Mouse (Mus musculus) forebrain, embryonic 14.5 days (tissue): ENCODE results near the gene Prep. TPM values are rescaled to one million over a fixed set of nuclear protein-coding genes. Genes with fewer than 3 reads are reported as not detected.
"Not testable (repeated sequence)": the region's sequence is repeated elsewhere in the genome, so short reads cannot be mapped to it uniquely, and the experiment has no call there.

Experiments used
- ATAC-seq: fragments of 200-750 bp; cut with Nextera tagmentation; 2 replicates; pipeline ENCODE4 v1.8.0; 2017; ENCODE audit warnings: mild to moderate bottlenecking, moderate library complexity
- DNase-seq: peaks from one replicate; pipeline ENCODE4 v3.0.0-alpha.2; 2015; ENCODE audit warnings: low spot score
- H3K27ac ChIP-seq: fragments of 300-500 bp; sonication (generic); 2 replicates; pipeline ENCODE4 v1.5.1; 2014; ENCODE audit warnings: low read depth, mild to moderate bottlenecking, control low read depth, low read length, moderate library complexity
- H3K27me3 ChIP-seq: fragments of 300-500 bp; sonication (generic); replicated peaks from 2 replicates; pipeline ENCODE4 v1.6.1; 2014; ENCODE audit warnings: low read length, control low read depth, mixed read lengths; ENCODE audit not compliant: control insufficient read depth, insufficient read depth
- H3K36me3 ChIP-seq: fragments of 300-500 bp; sonication (generic); 2 replicates; pipeline ENCODE4 v1.6.1; 2014; ENCODE audit warnings: low read length, control low read depth; ENCODE audit not compliant: control insufficient read depth, insufficient read depth
- H3K4me1 ChIP-seq: fragments of 300-500 bp; sonication (generic); 2 replicates; pipeline ENCODE4 v1.6.1; 2014; ENCODE audit warnings: antibody characterized with exemption, low read length, control low read depth; ENCODE audit not compliant: control insufficient read depth, insufficient read depth
- H3K4me2 ChIP-seq: fragments of 300-500 bp; sonication (generic); 2 replicates; pipeline ENCODE4 v1.6.1; 2014; ENCODE audit warnings: mild to moderate bottlenecking, control low read depth, low read length
- H3K4me3 ChIP-seq: fragments of 300-500 bp; sonication (generic); 2 replicates; pipeline ENCODE4 v1.5.1; 2014; ENCODE audit warnings: low read depth, low read length, control low read depth
- H3K9ac ChIP-seq: fragments of 300-500 bp; sonication (generic); 2 replicates; pipeline ENCODE4 v1.6.1; 2014; ENCODE audit warnings: mild to moderate bottlenecking, low read length, control low read depth, moderate library complexity
- H3K9me3 ChIP-seq: fragments of 300-500 bp; sonication (generic); replicated peaks from 2 replicates; pipeline ENCODE4 v1.6.1; 2016; ENCODE audit warnings: low read length, control low read depth, mixed read lengths; ENCODE audit not compliant: control insufficient read depth
- WGBS: fragments of 180-500 bp; shearing (Covaris S2); extraction: QIAGEN DNeasy Blood & Tissue Kit; methylation state at CpG from one replicate; pipeline ENCODE4 v1.1.7; 2014; 5-methylcytosine and 5-hydroxymethylcytosine counted together
- polyA plus RNA-seq: library from polyadenylated mRNA; unstranded; fragments of >200 nt; fragmentation: Nextera tagmentation; extraction: Ambion mirVana; gene quantifications from 2 replicates; pipeline ENCODE4 v1.2.1, GENCODE M21; 2014

Gene Prep
- polyA plus RNA-seq, 1 experiment from 2014 or later: 14.2 TPM

DNA sequence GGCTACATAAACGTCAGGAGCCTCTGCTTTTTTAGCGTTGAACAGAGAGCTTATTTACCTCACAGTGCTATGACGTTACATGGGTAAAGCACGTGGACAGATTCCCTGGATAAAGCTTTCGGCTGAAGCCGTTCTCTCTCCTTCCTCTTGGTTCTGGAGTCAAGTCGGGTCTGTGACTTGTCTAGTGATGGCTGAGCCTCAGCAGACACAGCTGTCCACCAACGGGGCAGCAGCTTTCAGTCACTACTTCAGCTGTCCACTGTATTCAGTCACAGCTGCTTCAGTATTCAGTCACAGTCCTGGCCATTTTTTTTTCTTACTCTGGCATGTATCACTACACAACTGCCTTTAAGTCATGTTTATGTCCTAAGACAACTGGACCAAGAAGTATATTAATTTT is 106.9 kb downstream of the Prep start:
- no peak overlapping the region for H3K9ac ChIP-seq
- no peaks in the 10 kb centered on the region for H3K4me1 ChIP-seq
- ATAC-seq (no peak), DNase-seq (no peak)
- no peaks in the 10 kb centered on the region for H3K9me3 ChIP-seq
- H3K4me3 ChIP-seq: no peak overlapping the region
- H3K27me3 ChIP-seq: no peaks in the 10 kb centered on the region
- no peak overlapping the region for H3K4me2 ChIP-seq
- H3K27ac ChIP-seq: no peak overlapping the region
- 87% methylated on average over 8 of the region's 8 CpGs for WGBS
- no peaks in the 10 kb centered on the region for H3K36me3 ChIP-seq

DNA sequence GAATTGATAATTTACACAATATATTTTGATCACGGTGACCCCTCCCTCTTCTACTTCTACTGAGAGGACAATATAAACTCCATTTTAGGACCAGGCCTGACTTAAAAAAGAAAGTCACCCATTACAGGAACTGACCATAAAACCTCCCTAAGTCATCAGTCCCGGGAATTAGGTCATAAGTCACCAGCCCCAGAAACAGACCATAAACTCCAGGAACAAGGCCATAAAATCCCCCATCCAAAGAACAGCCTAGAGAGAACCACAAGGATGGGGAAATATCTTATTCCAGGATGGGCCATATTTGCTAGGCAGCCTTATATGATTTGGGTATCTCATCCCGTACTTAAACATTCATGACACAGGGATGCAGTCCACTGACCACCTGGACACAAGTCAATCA is 107.3 kb downstream of the Prep start:
- no peak overlapping the region for H3K4me2 ChIP-seq
- 95% methylated on average over 3 of the region's 3 CpGs for WGBS
- ATAC-seq (no peak), DNase-seq (no peak)
- H3K4me1 ChIP-seq: no peaks in the 10 kb centered on the region
- no peaks in the 10 kb centered on the region for H3K9me3 ChIP-seq
- no peak overlapping the region for H3K27ac ChIP-seq
- H3K36me3 ChIP-seq: no peaks in the 10 kb centered on the region
- H3K4me3 ChIP-seq: no peak overlapping the region
- H3K9ac ChIP-seq: no peak overlapping the region
- no peaks in the 10 kb centered on the region for H3K27me3 ChIP-seq

DNA sequence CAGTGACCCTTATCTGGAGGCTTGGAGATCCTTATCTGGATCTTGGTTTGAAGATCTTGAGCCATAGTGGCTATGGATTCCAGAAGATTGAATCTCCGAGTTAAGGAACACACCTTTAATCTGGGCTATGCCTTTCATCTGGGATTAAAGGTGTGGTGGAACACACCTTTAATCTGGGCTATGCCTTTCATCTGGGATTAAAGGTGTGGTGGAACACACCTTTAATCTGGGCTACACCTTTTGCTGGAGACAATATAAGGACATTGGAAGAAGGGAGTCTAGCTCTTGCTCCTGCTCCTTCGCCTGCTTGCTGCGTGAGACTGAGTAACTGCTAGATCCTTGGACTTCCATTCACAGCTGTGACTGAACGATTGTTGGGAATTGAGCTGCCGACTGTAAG is 110.8 kb downstream of the Prep start, which contains the start of gene Popdc3:
TSS of gene Popdc3 (plus strand) at position 301 of the 400 bp plus-strand sequence.
- not testable (repeated sequence) for H3K4me3 ChIP-seq
- WGBS: no CpG with 5 or more reads among the region's 5 CpGs

DNA sequence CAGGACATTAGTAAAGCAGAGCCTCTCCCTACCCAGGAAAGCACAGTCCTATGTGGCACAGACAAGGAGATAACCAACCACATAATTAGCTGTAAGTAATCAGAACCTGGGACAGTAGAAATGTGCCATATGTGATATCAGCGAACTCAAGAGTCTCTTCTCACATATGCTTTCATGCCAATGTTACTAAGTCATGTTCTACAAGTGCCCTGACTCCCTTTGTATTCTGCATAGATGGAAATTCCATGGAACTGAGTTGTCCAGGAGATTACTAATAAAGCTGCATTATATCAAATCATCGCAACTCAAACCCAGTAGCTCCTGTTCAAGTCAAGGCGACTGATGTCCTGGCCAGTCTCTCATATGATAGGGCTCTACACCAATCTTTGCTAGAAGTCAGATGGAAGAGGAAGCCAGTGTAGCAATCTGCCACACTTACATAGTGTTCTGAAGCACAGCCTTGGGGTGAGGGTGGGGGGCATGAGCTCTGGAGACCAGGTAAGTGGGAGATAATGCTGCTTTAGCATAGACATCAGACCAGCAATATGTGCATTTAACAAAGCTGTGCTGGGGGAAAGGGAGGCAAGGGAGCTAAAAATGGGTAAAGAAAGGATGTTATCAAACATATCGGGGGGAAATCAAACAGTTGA is 113.8 kb downstream of the Prep start:
- no peak overlapping the region for H3K4me3 ChIP-seq
- no peaks in the 10 kb centered on the region for H3K4me1 ChIP-seq
- H3K27ac ChIP-seq: no peak overlapping the region
- ATAC-seq (no peak), DNase-seq (no peak)
- whole genome bisulfite sequencing: 95% methylated on average over 4 of the region's 4 CpGs
- no peaks in the 10 kb centered on the region for H3K27me3 ChIP-seq
- H3K9me3 ChIP-seq: no peaks in the 10 kb centered on the region
- H3K36me3 ChIP-seq: no peaks in the 10 kb centered on the region
- H3K9ac ChIP-seq: no peak overlapping the region
- H3K4me2 ChIP-seq: no peak overlapping the region

More for the DNA sequence above, 110.8 kb downstream of the Prep start, which contains the start of gene Popdc3:
- not testable (repeated sequence) for H3K4me2 ChIP-seq, H3K9ac ChIP-seq, H3K27me3 ChIP-seq, H3K27ac ChIP-seq, H3K9me3 ChIP-seq, H3K36me3 ChIP-seq, ATAC-seq, DNase-seq, H3K4me1 ChIP-seq

DNA sequence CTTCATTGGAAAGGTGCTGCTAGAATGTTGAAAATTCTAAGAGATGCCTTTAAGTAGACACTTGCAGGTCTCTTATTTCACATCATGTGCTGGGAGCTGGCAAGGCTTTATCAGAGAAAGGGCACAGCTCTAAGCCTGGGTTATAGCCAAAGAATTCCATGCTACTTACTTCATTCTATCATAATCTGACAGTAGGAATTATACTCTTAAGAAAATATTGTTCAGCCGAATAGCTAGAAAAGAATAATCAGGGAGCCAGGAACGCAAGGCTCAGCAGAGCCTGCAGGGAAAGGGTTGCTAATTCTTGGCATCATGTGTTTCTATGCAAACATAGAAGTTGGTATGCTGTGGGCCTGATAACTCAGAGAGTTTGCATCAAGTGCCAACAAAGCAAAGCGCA is 114.3 kb downstream of the Prep start:
- Histone ChIP-seq H3K9me3 (no peaks in the 10 kb centered on the region), H3K4me2 (no peak overlapping the region), H3K4me3 (no peak overlapping the region), H3K36me3 (no peaks in the 10 kb centered on the region), H3K4me1 (no peaks in the 10 kb centered on the region), H3K27ac (no peak overlapping the region), H3K9ac (no peak overlapping the region), H3K27me3 (no peaks in the 10 kb centered on the region)
- DNase-seq: no peak
- 91% methylated on average over 3 of the region's 3 CpGs for WGBS
- no peak for ATAC-seq

DNA sequence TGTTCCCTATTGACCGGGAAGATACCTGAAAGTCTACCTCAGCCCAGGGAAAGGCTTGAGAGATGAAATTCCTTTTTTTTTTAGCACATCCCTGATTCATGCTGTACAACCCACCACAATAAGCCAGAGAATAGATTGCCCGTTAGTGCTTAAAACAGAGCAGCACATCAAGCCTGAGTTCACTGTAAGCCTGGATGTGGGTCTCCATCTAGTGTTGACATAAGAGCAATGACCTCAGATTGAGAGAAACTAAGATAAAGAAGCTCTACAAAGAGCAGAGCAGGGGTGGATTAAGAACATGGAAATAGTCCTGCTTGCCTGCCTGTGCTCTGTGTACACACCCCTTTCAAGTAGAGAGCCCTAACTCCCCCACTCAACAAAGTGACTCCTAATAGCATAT is 118.5 kb downstream of the Prep start:
- Histone ChIP-seq H3K9me3 (no peaks in the 10 kb centered on the region), H3K4me2 (no peak overlapping the region), H3K4me1 (no peaks in the 10 kb centered on the region), H3K9ac (no peak overlapping the region), H3K27me3 (no peaks in the 10 kb centered on the region), H3K36me3 (no peaks in the 10 kb centered on the region), H3K27ac (no peak overlapping the region), H3K4me3 (no peak overlapping the region)
- 88% methylated on average over 2 of the region's 2 CpGs for WGBS
- DNase-seq: no peak
- ATAC-seq: no peak

DNA sequence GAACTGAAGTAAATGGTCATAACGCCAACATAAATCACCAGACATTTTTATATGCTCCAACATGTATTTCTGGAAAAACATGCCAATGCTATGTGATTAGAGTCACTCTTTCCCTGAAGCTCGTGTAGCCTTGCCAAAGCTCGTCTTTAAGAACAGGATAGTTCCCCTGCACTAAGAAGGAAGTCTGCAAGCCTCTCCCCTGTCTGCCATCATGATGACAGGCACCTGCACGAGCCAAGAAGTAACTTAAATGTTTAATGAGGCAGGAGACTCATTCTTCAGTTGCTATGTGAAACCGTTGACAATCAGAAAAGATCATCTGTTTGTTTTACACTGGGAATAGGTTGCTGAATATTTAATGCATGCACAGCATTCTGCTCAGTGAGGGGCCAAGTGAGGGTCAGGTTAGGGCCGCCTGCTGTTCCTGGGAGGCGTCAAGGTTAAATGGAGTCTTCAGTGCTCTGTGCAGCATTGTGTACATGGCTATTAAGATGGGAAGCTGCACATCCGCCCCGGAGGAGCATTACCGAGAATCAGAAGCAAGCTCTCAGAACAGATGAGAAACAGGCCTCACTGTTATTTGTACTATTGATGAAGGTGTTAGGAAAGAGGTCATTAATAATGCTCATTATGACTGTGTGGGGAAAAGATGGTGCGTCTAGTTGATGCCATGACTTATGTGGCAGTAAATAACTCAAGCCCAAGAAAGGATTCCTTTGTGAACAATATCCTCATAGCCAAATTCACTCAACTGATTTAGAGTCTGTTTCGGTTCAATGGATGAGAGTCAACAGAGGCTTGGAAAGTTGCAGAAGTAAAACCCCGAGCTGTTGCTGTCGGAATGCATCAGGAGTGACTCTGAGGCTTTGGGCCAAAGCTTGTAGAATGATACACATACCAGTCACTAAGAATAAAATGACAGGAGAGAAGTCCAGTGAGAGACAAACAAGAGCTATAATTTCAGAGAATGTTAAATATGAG is 126.6 kb downstream of the Prep start:
- no peak overlapping the region for H3K27ac ChIP-seq
- DNase-seq (peak; percentile 5), ATAC-seq (no peak)
- no peak overlapping the region for H3K9ac ChIP-seq
- H3K4me3 ChIP-seq: no peak overlapping the region
- no peaks in the 10 kb centered on the region for H3K36me3 ChIP-seq
- no peaks in the 10 kb centered on the region for H3K27me3 ChIP-seq
- no peaks in the 10 kb centered on the region for H3K9me3 ChIP-seq
- H3K4me1 ChIP-seq: peaks cover 2% of the 10 kb centered on the region; the same call in 1 of the 2 replicates
- H3K4me2 ChIP-seq: no peak overlapping the region
- WGBS: 69% methylated on average over 14 of the region's 14 CpGs

DNA sequence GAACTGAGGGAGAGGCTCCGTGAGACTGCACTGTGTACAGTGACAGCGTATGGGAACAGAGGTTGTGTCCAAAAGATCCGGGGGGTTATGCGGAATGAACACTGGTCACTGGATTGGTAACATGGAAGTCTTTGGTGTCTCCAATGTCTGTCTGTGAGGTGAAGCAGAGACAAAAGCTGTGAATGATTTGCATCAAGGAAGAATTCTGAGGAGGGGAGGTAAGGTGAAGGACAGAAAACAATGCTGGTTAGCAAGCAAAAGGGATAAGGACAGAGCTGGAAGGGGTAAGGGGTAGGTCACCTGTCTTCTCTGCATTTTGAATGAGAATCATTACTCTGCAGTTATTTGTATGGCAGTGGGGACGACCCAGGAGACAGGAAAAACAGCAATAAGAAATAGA is 127.5 kb downstream of the Prep start:
- WGBS: 88% methylated on average over 5 of the region's 5 CpGs
- no peak for DNase-seq
- Histone ChIP-seq H3K27me3 (no peaks in the 10 kb centered on the region), H3K9me3 (no peaks in the 10 kb centered on the region), H3K9ac (no peak overlapping the region), H3K4me1 (peaks cover 2% of the 10 kb centered on the region; the same call in 1 of the 2 replicates), H3K27ac (no peak overlapping the region), H3K36me3 (no peaks in the 10 kb centered on the region), H3K4me2 (no peak overlapping the region), H3K4me3 (no peak overlapping the region)
- ATAC-seq: no peak

DNA sequence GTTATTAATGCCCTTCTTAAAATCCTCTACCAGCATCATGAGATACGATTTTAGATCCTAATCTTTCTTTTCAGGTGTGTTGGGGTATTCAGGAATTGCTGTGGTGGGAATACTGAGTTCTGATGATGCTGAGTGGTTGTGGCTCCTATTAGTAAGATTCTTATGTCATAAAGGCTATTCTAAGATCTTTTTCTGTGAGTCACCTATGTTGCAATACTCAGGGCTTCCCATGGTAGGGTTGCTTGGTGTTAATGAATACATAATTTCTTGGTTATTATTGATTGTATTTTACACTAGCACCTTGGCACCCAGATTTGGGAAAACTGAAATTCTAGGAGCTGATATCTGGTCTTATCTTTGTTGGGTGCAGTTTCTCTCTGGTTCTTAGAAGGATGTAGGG is 137.6 kb downstream of the Prep start:
- H3K4me2 ChIP-seq: no peak overlapping the region
- H3K27me3 ChIP-seq: no peaks in the 10 kb centered on the region
- H3K9me3 ChIP-seq: no peaks in the 10 kb centered on the region
- ATAC-seq: no peak
- H3K4me1 ChIP-seq: no peaks in the 10 kb centered on the region
- DNase-seq: no peak
- no peak overlapping the region for H3K9ac ChIP-seq
- H3K4me3 ChIP-seq: no peak overlapping the region
- no peaks in the 10 kb centered on the region for H3K36me3 ChIP-seq
- WGBS: 51% methylated on average over 1 of the region's 1 CpGs
- no peak overlapping the region for H3K27ac ChIP-seq
